12 mouse cellular contexts compared by ENCODE assay signal in genomic region chr3:153908919-153909318, GRCm38 (mm10). TPM values are rescaled to one million over a fixed set of nuclear protein-coding genes. Genes with fewer than 3 reads are reported as not detected.
DNase-seq lines count a peak whose midpoint lies in the region; ATAC-seq and TF ChIP-seq lines count a peak whose summit lies in the region.
"Had no signal": no experiment of that assay in that cellular context is flagged by ENCODE, and none has a peak within 500 bp of the region (broad histone marks: within the 10 kb centered on the region; RNA-seq: fewer than 3 reads in every experiment).

No protein-coding gene starts in this region.

- WGBS in heart, postnatal 0 days: 56% methylated on average over 5 of the region's 5 CpGs
- 60% methylated on average over 5 of the region's 5 CpGs for WGBS in liver, embryonic 14.5 days (ENCODE audit: insufficient replicate concordance)

- peak; percentile 25 to 63; a peak in 2 of 4 replicates for TF ChIP-seq POLR2A in MEL (IDR thresholded peaks at IDR 0.05; ENCODE audit: control insufficient read depth in 1 of 2, insufficient read depth in 1 of 2, low read depth in 1 of 2, low read length in 2 of 2, poor library complexity in 1 of 2)

- no peaks in the 10 kb centered on the region for H3K9me3 ChIP-seq in erythroblast, embryonic 14.5 days (ENCODE audit: control insufficient read depth, low read length)
- no peaks in the 10 kb centered on the region for H3K9me3 ChIP-seq in heart, postnatal 0 days (replicated peaks; ENCODE audit: control insufficient read depth, low read length)
- H3K9me3 ChIP-seq in MEL (replicated peaks; ENCODE audit: insufficient read depth, low read length): no peaks in the 10 kb centered on the region
- no peaks in the 10 kb centered on the region for H3K9me3 ChIP-seq in liver, embryonic 14.5 days (ENCODE audit: control insufficient read depth, low read length)
- H3K9me3 ChIP-seq: forebrain, embryonic 12.5 days; hindbrain, embryonic 10.5 days; midbrain, embryonic 13.5 days had no signal

- no peak for TF ChIP-seq CTCF in heart, postnatal 0 days (IDR thresholded peaks at IDR 0.05; ENCODE audit: low read depth)
- TF ChIP-seq CTCF in MEL (IDR thresholded peaks at IDR 0.05 in 2 of 3, conservative IDR thresholded peaks at IDR 0.05 in 1 of 3; ENCODE audit: control insufficient read depth in 1 of 3, insufficient read depth in 1 of 3, low read depth in 2 of 3, low read length in 3 of 3, poor library complexity in 1 of 3, severe bottlenecking in 1 of 3): no peak
- TF ChIP-seq CTCF in liver, embryonic 14.5 days (IDR thresholded peaks at IDR 0.05; ENCODE audit: low read depth): no peak

- peaks cover 80% of the 10 kb centered on the region for H3K36me3 ChIP-seq in erythroblast, embryonic 14.5 days (ENCODE audit: control insufficient read depth)
- H3K36me3 ChIP-seq in heart, postnatal 0 days (replicated peaks; ENCODE audit: control insufficient read depth, insufficient read depth, low read length): peaks cover 73% of the 10 kb centered on the region
- peaks cover 37 to 43% of the 10 kb centered on the region in 2 experiments for H3K36me3 ChIP-seq in MEL (ENCODE audit: control insufficient read depth in 1 of 2, insufficient read depth in 2 of 2, low read length in 2 of 2)
- peaks cover 75% of the 10 kb centered on the region for H3K36me3 ChIP-seq in liver, embryonic 14.5 days (replicated peaks; ENCODE audit: control insufficient read depth, insufficient read depth, low read depth)

- peaks cover 56% of the 10 kb centered on the region for H3K79me2 ChIP-seq in MEL (ENCODE audit: control insufficient read depth, insufficient read depth, low read length, poor library complexity)

- no peaks in the 10 kb centered on the region; the same call in 1 of the 2 replicates for H3K27me3 ChIP-seq in erythroblast, embryonic 14.5 days (ENCODE audit: control insufficient read depth)
- H3K27me3 ChIP-seq in heart, postnatal 0 days (ENCODE audit: control insufficient read depth, insufficient read depth, low read length): no peaks in the 10 kb centered on the region
- H3K27me3 ChIP-seq in MEL (ENCODE audit: control insufficient read depth in 1 of 2, insufficient read depth in 2 of 2, low read length in 2 of 2): no peaks in the 10 kb centered on the region
- no peaks in the 10 kb centered on the region for H3K27me3 ChIP-seq in liver, embryonic 14.5 days (ENCODE audit: control insufficient read depth, insufficient read depth, low read length)
- H3K27me3 ChIP-seq: forebrain, embryonic 12.5 days; midbrain, embryonic 13.5 days had no signal

- H3K4me1 ChIP-seq in erythroblast, embryonic 14.5 days (ENCODE audit: control insufficient read depth): peaks cover 60% of the 10 kb centered on the region
- peaks cover 40% of the 10 kb centered on the region for H3K4me1 ChIP-seq in heart, postnatal 0 days (ENCODE audit: control insufficient read depth, insufficient read depth)
- peaks cover 0 to 1% of the 10 kb centered on the region in 2 experiments; a peak in 1 of 4 replicates for H3K4me1 ChIP-seq in MEL (ENCODE audit: control insufficient read depth in 1 of 2, insufficient read depth in 2 of 2, low read length in 2 of 2)
- H3K4me1 ChIP-seq in liver, embryonic 14.5 days (replicated peaks; ENCODE audit: control insufficient read depth in 2 of 2, insufficient read depth in 2 of 2, low read length in 1 of 2): peaks cover 26 to 28% of the 10 kb centered on the region in 2 experiments

- H3K27ac ChIP-seq in heart, postnatal 0 days (ENCODE audit: low read depth): peak overlapping the region; percentile 44; the same call in 1 of the 2 replicates
- peak overlapping the region; percentile 93 for H3K27ac ChIP-seq in MEL (ENCODE audit: control insufficient read depth, low read depth, low read length)
- peak overlapping the region; percentile 49 for H3K27ac ChIP-seq in liver, embryonic 14.5 days
- H3K27ac ChIP-seq: forebrain, embryonic 12.5 days; hindbrain, embryonic 10.5 days; midbrain, embryonic 13.5 days had no signal

- DNase-seq in heart, postnatal 0 days (ENCODE audit: low spot score): no peak
- no peak for DNase-seq in heart, postnatal 4 days
- DNase-seq in MEL (ENCODE audit: low read depth, low spot score): peak; percentile 47
- no peak for DNase-seq in liver, embryonic 14.5 days (ENCODE audit: low read depth in 3 of 3, low spot score in 3 of 3)
- DNase-seq in spleen, postnatal 14 days (ENCODE audit: low spot score in 2 of 2): no peak
- DNase-seq in ovary, postnatal 10 days (ENCODE audit: low spot score): no peak
- DNase-seq: cerebellum, adult 9-10 months had no signal

- H3K9ac ChIP-seq in heart, postnatal 0 days (replicated peaks; ENCODE audit: low read depth, low read length): 0 out of 2 replicates have a peak overlapping the region, but pooled peaks have one; percentile 13
- H3K9ac ChIP-seq in MEL (ENCODE audit: control insufficient read depth, low read depth, low read length, poor library complexity, severe bottlenecking): peak overlapping the region; percentile 91
- peak overlapping the region; percentile 99; the same call in 1 of the 2 replicates for H3K9ac ChIP-seq in liver, embryonic 14.5 days (replicated peaks)
- H3K9ac ChIP-seq: forebrain, embryonic 12.5 days; midbrain, embryonic 13.5 days had no signal

- TF ChIP-seq EP300 in heart, postnatal 0 days (IDR thresholded peaks at IDR 0.05; ENCODE audit: low read depth): no peak
- TF ChIP-seq EP300 in MEL (IDR thresholded peaks at IDR 0.05; ENCODE audit: low read depth in 1 of 2, low read length in 2 of 2): no peak
- TF ChIP-seq EP300 in liver, embryonic 14.5 days (IDR thresholded peaks at IDR 0.05; ENCODE audit: low read depth): no peak

- H3K4me3 ChIP-seq in erythroblast, embryonic 14.5 days (replicated peaks): peak overlapping the region; percentile 75
- H3K4me3 ChIP-seq in heart, postnatal 0 days (ENCODE audit: low read depth, low read length): no peak overlapping the region
- H3K4me3 ChIP-seq in MEL (ENCODE audit: control insufficient read depth in 1 of 2, insufficient read depth in 1 of 2, low read depth in 2 of 2, low read length in 2 of 2): peak overlapping the region; percentile 68 to 88
- H3K4me3 ChIP-seq in liver, embryonic 14.5 days (ENCODE audit: insufficient read depth in 1 of 2, low read depth in 2 of 2, low read length in 2 of 2): peak overlapping the region; percentile 51 to 98
- H3K4me3 ChIP-seq: forebrain, embryonic 12.5 days; midbrain, embryonic 13.5 days had no signal

- no peak for TF ChIP-seq RAD21 in MEL (IDR thresholded peaks at IDR 0.05; ENCODE audit: low read depth, low read length)

- peak overlapping the region; percentile 38; the same call in 1 of the 2 replicates for H3K4me2 ChIP-seq in heart, postnatal 0 days (ENCODE audit: low read depth, low read length)
- H3K4me2 ChIP-seq in liver, embryonic 14.5 days (ENCODE audit: low read depth): peak overlapping the region; percentile 99
- H3K4me2 ChIP-seq: forebrain, embryonic 12.5 days; midbrain, embryonic 13.5 days had no signal

- no peak for ATAC-seq in erythroblast, adult 5-6 weeks (replicated peaks; ENCODE audit: low FRiP score, poor library complexity, severe bottlenecking)
- ATAC-seq in heart, postnatal 0 days (ENCODE audit: insufficient read depth, low read depth): no peak
- no peak for ATAC-seq in liver, embryonic 14.5 days (ENCODE audit: insufficient read depth)
- ATAC-seq: midbrain, embryonic 13.5 days had no signal

TF ChIP-seq in MEL, 35 proteins besides CTCF, POLR2A, EP300 and RAD21 (continues in another document):
- TF ChIP-seq NRF1 (IDR thresholded peaks at IDR 0.05; ENCODE audit: insufficient read depth, low read depth, low read length, poor library complexity, severe bottlenecking): no peak

RNA-seq across cellular contexts. Expression of gene Msh4, which starts 3.0 kb away (rescaled TPM):
- not detected in 2 replicates for polyA plus RNA-seq in erythroblast, embryonic 14.5 days (2012)
- total RNA-seq in erythroblast, adult 5-6 weeks (2015; ENCODE audit: low replicate concordance): 1.7 TPM in 1 of 2 replicates, not detected in the other
- 1.4 TPM in 1 of 2 replicates, not detected in the other for total RNA-seq in erythroblast, adult 5-6 weeks (2017; ENCODE audit: low replicate concordance)
- not detected in 2 replicates for total RNA-seq in heart, postnatal 0 days (2014; rRNA removed; ENCODE audit: low replicate concordance)
- polyA plus RNA-seq in heart, postnatal 0 days (2015; fragmentation: Nextera tagmentation; extraction: Ambion mirVana): 0.07 TPM in 2 replicates
- total RNA-seq in heart, postnatal 4 days (2021): under 1 TPM; 0.29 to 0.31 TPM
- total RNA-seq in MEL (2012; rRNA removed): 0.42 and 0.50 TPM in 2 replicates
- under 1 TPM in 1 of 2 experiments, not detected in 1; 0.15 TPM for polyA plus RNA-seq in MEL (2012; ENCODE audit: insufficient read depth in 1 of 2, insufficient read length in 2 of 2, low read depth in 1 of 2, low replicate concordance in 2 of 2, missing spikeins in 1 of 2)
- polyA plus RNA-seq in liver, embryonic 14.5 days (2012; rRNA removed): 0.02 and 0.04 TPM in 2 replicates
- polyA plus RNA-seq in liver, embryonic 14.5 days (2014; fragmentation: Nextera tagmentation; extraction: Ambion mirVana): 0.05 and 0.06 TPM in 2 replicates

RNA-seq across cellular contexts. Expression of gene Rabggtb, which starts 3.9 kb away (rescaled TPM):
- polyA plus RNA-seq in erythroblast, embryonic 14.5 days (2012): 0.82 and 1.2 TPM in 2 replicates
- total RNA-seq in erythroblast, adult 5-6 weeks (2015; ENCODE audit: low replicate concordance): 46.4 and 64.4 TPM in 2 replicates
- total RNA-seq in erythroblast, adult 5-6 weeks (2017; ENCODE audit: low replicate concordance): 52.9 and 60.9 TPM in 2 replicates
- 119 and 159 TPM in 2 replicates for total RNA-seq in heart, postnatal 0 days (2014; rRNA removed; ENCODE audit: low replicate concordance)
- polyA plus RNA-seq in heart, postnatal 0 days (2015; fragmentation: Nextera tagmentation; extraction: Ambion mirVana): 56.4 and 58.2 TPM in 2 replicates
- 100 to 1,000 TPM; 108 to 110 TPM for total RNA-seq in heart, postnatal 4 days (2021)
- total RNA-seq in MEL (2012; rRNA removed): 164 and 175 TPM in 2 replicates
- polyA plus RNA-seq in MEL (2012; ENCODE audit: insufficient read depth in 1 of 2, insufficient read length in 2 of 2, low read depth in 1 of 2, low replicate concordance in 2 of 2, missing spikeins in 1 of 2): 100 to 1,000 TPM in 1 of 2 experiments, not detected in 1; 146 TPM
- 80.9 and 85.5 TPM in 2 replicates for polyA plus RNA-seq in liver, embryonic 14.5 days (2012; rRNA removed)
- 45.5 and 52.4 TPM in 2 replicates for polyA plus RNA-seq in liver, embryonic 14.5 days (2014; fragmentation: Nextera tagmentation; extraction: Ambion mirVana)

RNA-seq across cellular contexts. Expression of gene Acadm, which starts 35.5 kb away (rescaled TPM):
- 0.07 and 0.27 TPM in 2 replicates for polyA plus RNA-seq in erythroblast, embryonic 14.5 days (2012)
- 25.6 and 25.9 TPM in 2 replicates for total RNA-seq in erythroblast, adult 5-6 weeks (2015; ENCODE audit: low replicate concordance)
- total RNA-seq in erythroblast, adult 5-6 weeks (2017; ENCODE audit: low replicate concordance): 25.6 TPM in 2 replicates
- total RNA-seq in heart, postnatal 0 days (2014; rRNA removed; ENCODE audit: low replicate concordance): 331 and 333 TPM in 2 replicates
- polyA plus RNA-seq in heart, postnatal 0 days (2015; fragmentation: Nextera tagmentation; extraction: Ambion mirVana): 642 and 671 TPM in 2 replicates
- total RNA-seq in heart, postnatal 4 days (2021): 100 to 1,000 TPM; 579 to 585 TPM
- 33.0 and 36.7 TPM in 2 replicates for total RNA-seq in MEL (2012; rRNA removed)
- polyA plus RNA-seq in MEL (2012; ENCODE audit: insufficient read depth in 1 of 2, insufficient read length in 2 of 2, low read depth in 1 of 2, low replicate concordance in 2 of 2, missing spikeins in 1 of 2): 10 to 100 TPM in 1 of 2 experiments, not detected in 1; 44.3 TPM
- polyA plus RNA-seq in liver, embryonic 14.5 days (2012; rRNA removed): 38.8 and 42.1 TPM in 2 replicates
- 57.0 and 60.3 TPM in 2 replicates for polyA plus RNA-seq in liver, embryonic 14.5 days (2014; fragmentation: Nextera tagmentation; extraction: Ambion mirVana)

Comparison
In these comparisons a context has a peak if more than half of its experiments do, and no peak if none do; other contexts are left out.
1. H3K9ac ChIP-seq: peak in every context shown above with its lines; median percentile 99 in liver, embryonic 14.5 days; 91 in MEL; 13 in heart, postnatal 0 days.